Mouse (Mus musculus): Measurements from ENCODE around the gene Taok3. TPM values are rescaled to one million over a fixed set of nuclear protein-coding genes. Genes with fewer than 3 reads are reported as not detected.
A peak's percentile ranks its signal among the peaks of the same experiment; 100 is the strongest.

Taok3 gene
- polyA plus RNA-seq, 2 experiments: 17.1 to 43.3 TPM

GRCm38 (mm10) chr5:117282360-117282759, 162.4 kb downstream of the Taok3 start:
- Histone ChIP-seq H3K4me2 (ENCODE audit: low read depth) (no peak overlapping the region), H3K9me3 (ENCODE audit: control insufficient read depth, low read length) (no peaks in the 10 kb centered on the region), H3K27me3 (ENCODE audit: control insufficient read depth, insufficient read depth, low read length) (no peaks in the 10 kb centered on the region), H3K36me3 (replicated peaks; ENCODE audit: control insufficient read depth, insufficient read depth, low read depth) (peaks cover 9% of the 10 kb centered on the region), H3K4me3 (ENCODE audit: insufficient read depth in 1 of 2, low read depth in 2 of 2, low read length in 2 of 2) (no peak overlapping the region), H3K27ac (no peak overlapping the region), H3K9ac (replicated peaks) (no peak overlapping the region), H3K4me1 (replicated peaks; ENCODE audit: control insufficient read depth in 2 of 2, insufficient read depth in 2 of 2, low read length in 1 of 2) (peaks cover 0 to 10% of the 10 kb centered on the region in 2 experiments; a peak in 3 of 4 replicates)
- ATAC-seq (ENCODE audit: insufficient read depth): no peak
- no peak for DNase-seq (ENCODE audit: low read depth in 3 of 3, low spot score in 3 of 3)
- no peak for TF ChIP-seq EP300 (IDR thresholded peaks at IDR 0.05; ENCODE audit: low read depth)
- WGBS (ENCODE audit: insufficient replicate concordance): 74% methylated on average over 8 of the region's 8 CpGs

- WGBS (ENCODE audit: insufficient replicate concordance): 66% methylated on average over 9 of the region's 9 CpGs
- Histone ChIP-seq H3K4me3 (ENCODE audit: insufficient read depth in 1 of 2, low read depth in 2 of 2, low read length in 2 of 2) (no peak overlapping the region), H3K36me3 (replicated peaks; ENCODE audit: control insufficient read depth, insufficient read depth, low read depth) (peaks cover 9% of the 10 kb centered on the region), H3K4me2 (ENCODE audit: low read depth) (no peak overlapping the region), H3K4me1 (replicated peaks; ENCODE audit: control insufficient read depth in 2 of 2, insufficient read depth in 2 of 2, low read length in 1 of 2) (peaks cover 6 to 15% of the 10 kb centered on the region in 2 experiments), H3K27me3 (ENCODE audit: control insufficient read depth, insufficient read depth, low read length) (no peaks in the 10 kb centered on the region), H3K9me3 (ENCODE audit: control insufficient read depth, low read length) (no peaks in the 10 kb centered on the region), H3K9ac (replicated peaks) (no peak overlapping the region), H3K27ac (no peak overlapping the region)
- no peak for TF ChIP-seq CTCF (IDR thresholded peaks at IDR 0.05; ENCODE audit: low read depth)
- no peak for DNase-seq (ENCODE audit: low read depth in 3 of 3, low spot score in 3 of 3)
- no peak for ATAC-seq (ENCODE audit: insufficient read depth)
Observed at GRCm38 (mm10) chr5:117284029-117284428, 164.1 kb downstream of the Taok3 start.

- ATAC-seq (ENCODE audit: insufficient read depth): no peak
- H3K4me2 ChIP-seq (ENCODE audit: low read depth): no peak overlapping the region
- TF ChIP-seq CTCF (IDR thresholded peaks at IDR 0.05; ENCODE audit: low read depth) (no peak), EP300 (IDR thresholded peaks at IDR 0.05; ENCODE audit: low read depth) (no peak)
- H3K9me3 ChIP-seq (ENCODE audit: control insufficient read depth, low read length): no peaks in the 10 kb centered on the region
- 69% methylated on average over 7 of the region's 7 CpGs for whole genome bisulfite sequencing (ENCODE audit: insufficient replicate concordance)
- H3K27ac ChIP-seq: no peak overlapping the region
- no peak for DNase-seq (ENCODE audit: low read depth in 3 of 3, low spot score in 3 of 3)
- H3K4me3 ChIP-seq (ENCODE audit: insufficient read depth in 1 of 2, low read depth in 2 of 2, low read length in 2 of 2): no peak overlapping the region
- peaks cover 9% of the 10 kb centered on the region for H3K36me3 ChIP-seq (replicated peaks; ENCODE audit: control insufficient read depth, insufficient read depth, low read depth)
- no peak overlapping the region for H3K9ac ChIP-seq (replicated peaks)
- H3K4me1 ChIP-seq (replicated peaks; ENCODE audit: control insufficient read depth in 2 of 2, insufficient read depth in 2 of 2, low read length in 1 of 2): peaks cover 6 to 12% of the 10 kb centered on the region in 2 experiments
- no peaks in the 10 kb centered on the region for H3K27me3 ChIP-seq (ENCODE audit: control insufficient read depth, insufficient read depth, low read length)
Observed at GRCm38 (mm10) chr5:117284682-117285081, 164.8 kb downstream of the Taok3 start.

GRCm38 (mm10) chr5:117285266-117285665, 165.3 kb downstream of the Taok3 start:
- ATAC-seq (ENCODE audit: insufficient read depth): no peak
- no peak for DNase-seq (ENCODE audit: low read depth in 3 of 3, low spot score in 3 of 3)
- peaks cover 6 to 12% of the 10 kb centered on the region in 2 experiments for H3K4me1 ChIP-seq (replicated peaks; ENCODE audit: control insufficient read depth in 2 of 2, insufficient read depth in 2 of 2, low read length in 1 of 2)
- no peak overlapping the region for H3K27ac ChIP-seq
- no peak overlapping the region for H3K4me2 ChIP-seq (ENCODE audit: low read depth)
- no peaks in the 10 kb centered on the region for H3K27me3 ChIP-seq (ENCODE audit: control insufficient read depth, insufficient read depth, low read length)
- H3K9ac ChIP-seq (replicated peaks): no peak overlapping the region
- WGBS (ENCODE audit: insufficient replicate concordance): 76% methylated on average over 4 of the region's 4 CpGs
- TF ChIP-seq CTCF (IDR thresholded peaks at IDR 0.05; ENCODE audit: low read depth) (no peak), EP300 (IDR thresholded peaks at IDR 0.05; ENCODE audit: low read depth) (no peak)
- no peaks in the 10 kb centered on the region for H3K9me3 ChIP-seq (ENCODE audit: control insufficient read depth, low read length)
- peaks cover 9% of the 10 kb centered on the region for H3K36me3 ChIP-seq (replicated peaks; ENCODE audit: control insufficient read depth, insufficient read depth, low read depth)
- H3K4me3 ChIP-seq (ENCODE audit: insufficient read depth in 1 of 2, low read depth in 2 of 2, low read length in 2 of 2): no peak overlapping the region

GRCm38 (mm10) chr5:117286286-117286685, 166.4 kb downstream of the Taok3 start:
- ATAC-seq (ENCODE audit: insufficient read depth): no peak
- 41% methylated on average over 3 of the region's 3 CpGs for WGBS (ENCODE audit: insufficient replicate concordance)
- no peak for DNase-seq (ENCODE audit: low read depth in 3 of 3, low spot score in 3 of 3)
- Histone ChIP-seq H3K9ac (replicated peaks) (peak overlapping the region; percentile 67), H3K27ac (no peak overlapping the region), H3K36me3 (replicated peaks; ENCODE audit: control insufficient read depth, insufficient read depth, low read depth) (peaks cover 9% of the 10 kb centered on the region), H3K4me3 (ENCODE audit: insufficient read depth in 1 of 2, low read depth in 2 of 2, low read length in 2 of 2) (peak overlapping the region; percentile 74 to 89; a peak in 3 of 4 replicates), H3K27me3 (ENCODE audit: control insufficient read depth, insufficient read depth, low read length) (no peaks in the 10 kb centered on the region), H3K4me1 (replicated peaks; ENCODE audit: control insufficient read depth in 2 of 2, insufficient read depth in 2 of 2, low read length in 1 of 2) (peaks cover 6 to 8% of the 10 kb centered on the region in 2 experiments), H3K4me2 (ENCODE audit: low read depth) (peak overlapping the region; percentile 97), H3K9me3 (ENCODE audit: control insufficient read depth, low read length) (no peaks in the 10 kb centered on the region)
- TF ChIP-seq CTCF (IDR thresholded peaks at IDR 0.05; ENCODE audit: low read depth): no peak
- no peak for TF ChIP-seq EP300 (IDR thresholded peaks at IDR 0.05; ENCODE audit: low read depth)
